Mouse (Mus musculus): ENCODE data around the gene Ank3. TPM values are rescaled to one million over a fixed set of nuclear protein-coding genes. Genes with fewer than 3 reads are reported as not detected.
A peak's percentile ranks its signal among the peaks of the same experiment; 100 is the strongest.

The Ank3 gene
- total RNA-seq, 1 experiment from 2014 or later: 19.4 TPM

DNA sequence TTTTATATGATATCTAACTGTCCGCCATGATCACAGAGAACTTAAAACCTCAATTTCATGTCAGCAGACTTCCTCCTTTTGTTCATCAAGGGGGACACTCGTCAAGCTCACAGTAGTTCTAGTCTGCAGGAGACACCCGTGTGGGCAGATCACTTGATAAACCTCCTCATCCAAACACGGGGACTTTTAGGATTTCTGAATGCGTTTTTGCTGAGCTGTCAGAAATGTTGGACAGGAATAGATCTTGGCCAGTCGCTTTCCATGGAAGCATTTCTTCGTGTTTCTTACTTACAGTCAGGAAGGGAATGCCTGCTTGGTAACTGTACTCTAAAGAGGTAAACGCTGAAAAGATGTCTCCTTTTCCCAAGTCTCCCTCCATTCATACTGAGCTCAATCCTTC, 598.5 kb downstream of the Ank3 start:
- DNase-seq: no peak

DNA sequence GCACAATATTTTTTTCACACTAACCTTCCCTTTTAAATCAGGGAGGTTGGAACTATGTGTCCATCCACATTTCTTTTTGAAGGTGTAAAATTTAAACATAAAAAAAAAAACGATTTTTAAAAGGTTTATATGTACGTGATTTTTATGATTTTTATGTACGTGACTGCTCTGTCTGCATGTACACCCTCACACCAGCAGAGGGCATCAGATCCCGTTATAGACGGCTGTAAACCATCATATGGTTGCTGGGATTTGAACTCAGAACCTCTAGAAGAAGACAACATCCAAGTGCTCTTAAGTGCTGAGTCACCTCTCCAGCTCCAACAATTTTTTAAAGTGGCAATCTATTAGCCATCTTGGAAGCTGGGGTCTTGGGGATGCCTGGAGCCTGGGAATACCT, 605.5 kb downstream of the Ank3 start:
- DNase-seq: no peak

DNA sequence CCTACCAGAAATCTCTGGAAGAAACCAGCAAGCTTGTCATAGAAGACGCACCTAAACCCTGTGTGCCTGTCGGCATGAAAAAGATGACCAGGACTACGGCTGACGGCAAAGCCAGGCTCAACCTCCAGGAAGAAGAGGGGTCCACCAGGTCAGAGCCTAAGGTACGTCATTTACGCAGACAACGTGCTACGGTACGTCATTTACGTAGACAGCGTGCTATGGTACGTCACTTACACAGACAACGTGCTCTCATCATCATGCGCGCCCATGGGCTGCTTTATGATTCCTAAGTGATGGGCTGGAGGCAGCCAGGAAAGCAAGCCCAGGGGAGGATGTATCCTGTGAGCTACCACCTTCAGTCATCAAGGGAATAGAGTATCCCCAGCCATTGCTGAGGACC, 606.3 kb downstream of the Ank3 start:
- no peak for DNase-seq

DNA sequence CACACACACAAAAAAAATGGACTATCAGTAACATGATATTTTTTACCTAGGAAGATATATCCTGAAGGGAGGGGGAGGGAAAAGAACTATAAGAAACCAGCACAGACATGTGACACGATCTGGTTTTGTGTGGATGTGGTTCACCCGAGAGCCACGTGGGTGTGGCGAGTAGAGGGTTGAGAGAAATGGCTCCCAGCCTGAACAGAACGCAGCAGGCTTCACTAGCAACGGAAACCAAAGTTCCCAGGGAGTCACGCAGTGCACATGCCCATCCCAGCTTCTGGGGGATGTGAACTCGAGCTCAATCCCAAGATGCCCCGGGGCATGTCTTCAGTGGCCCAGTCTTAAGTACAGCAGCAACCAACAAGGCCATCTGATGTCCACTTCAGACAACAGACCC, 607.8 kb downstream of the Ank3 start:
- no peak for DNase-seq

DNA sequence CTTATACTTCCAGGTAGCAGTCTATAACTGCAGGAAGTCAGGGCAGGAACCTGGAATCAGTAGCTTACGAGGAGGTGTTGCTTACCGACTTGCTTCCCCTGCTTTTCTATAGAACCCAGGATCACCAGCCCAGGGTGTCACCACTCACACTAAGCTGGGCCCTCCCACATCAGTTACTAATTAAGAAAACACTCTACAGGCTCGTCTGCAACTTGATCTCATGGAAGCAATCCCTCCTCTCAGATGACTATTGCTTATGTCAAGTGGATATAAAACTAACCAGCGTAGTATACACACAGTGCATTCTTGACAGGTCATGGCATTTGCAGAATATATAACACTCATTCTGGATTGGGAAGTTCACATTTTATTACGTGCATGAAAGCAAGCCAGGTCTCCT, 613.2 kb downstream of the Ank3 start:
- no peak for DNase-seq

DNA sequence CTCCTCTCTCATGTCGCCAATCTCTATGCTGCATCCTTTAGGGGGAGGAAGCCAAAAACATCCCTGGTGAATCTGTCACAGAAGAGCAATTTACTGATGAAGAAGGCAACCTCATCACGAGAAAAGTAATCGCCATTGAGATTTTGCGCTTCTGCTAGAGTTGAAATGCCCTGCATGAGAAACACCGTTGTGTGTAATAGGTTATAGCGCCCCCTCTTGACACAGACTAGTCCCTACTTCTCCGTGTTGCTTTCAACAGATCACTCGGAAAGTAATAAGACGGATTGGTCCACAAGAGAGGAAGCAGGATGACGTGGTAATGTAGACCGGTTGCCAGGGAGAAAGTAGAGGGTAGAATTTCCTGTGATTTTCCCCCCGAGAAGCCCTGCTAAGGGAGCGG, 615.4 kb downstream of the Ank3 start:
- DNase-seq: no peak

DNA sequence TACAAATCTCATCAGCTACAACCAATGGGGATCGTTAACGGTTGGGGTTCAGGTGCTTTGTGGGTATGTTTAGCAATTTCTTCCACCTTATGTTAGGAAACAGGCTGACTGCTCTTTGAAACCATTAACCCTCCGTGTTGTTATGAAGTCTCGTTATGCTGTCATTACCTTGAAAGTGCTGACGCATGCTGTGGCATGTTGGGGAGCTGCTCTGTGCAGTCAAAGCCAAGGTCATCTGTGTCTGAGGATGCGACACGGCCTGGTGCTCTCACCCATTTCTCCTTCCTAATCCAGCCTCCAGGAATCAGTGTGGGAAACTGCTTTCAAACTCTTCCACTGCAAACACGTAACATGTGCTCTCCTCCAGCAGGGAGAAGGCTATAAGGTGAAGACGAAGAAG, 616.6 kb downstream of the Ank3 start:
- peak; percentile 44 for DNase-seq

DNA sequence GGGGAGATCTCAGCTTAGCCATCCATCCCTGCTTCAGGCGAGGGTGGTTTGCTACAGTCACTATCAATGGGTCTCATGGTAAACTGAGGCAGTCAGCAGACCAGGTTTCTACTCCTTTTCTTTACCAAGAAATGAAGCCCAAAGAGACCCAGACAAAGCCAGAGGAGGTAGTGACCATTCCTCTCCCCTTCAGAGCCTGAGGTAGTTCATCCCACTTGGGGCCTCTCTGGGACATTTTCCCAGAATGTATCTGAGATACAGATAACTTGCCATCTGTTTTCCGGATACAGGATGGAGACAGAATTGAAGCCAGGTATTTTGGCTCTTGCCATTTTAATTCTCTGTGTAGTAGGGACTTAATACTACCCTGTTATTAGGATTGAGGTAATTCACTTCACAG, 620.1 kb downstream of the Ank3 start:
- no peak for DNase-seq

DNA sequence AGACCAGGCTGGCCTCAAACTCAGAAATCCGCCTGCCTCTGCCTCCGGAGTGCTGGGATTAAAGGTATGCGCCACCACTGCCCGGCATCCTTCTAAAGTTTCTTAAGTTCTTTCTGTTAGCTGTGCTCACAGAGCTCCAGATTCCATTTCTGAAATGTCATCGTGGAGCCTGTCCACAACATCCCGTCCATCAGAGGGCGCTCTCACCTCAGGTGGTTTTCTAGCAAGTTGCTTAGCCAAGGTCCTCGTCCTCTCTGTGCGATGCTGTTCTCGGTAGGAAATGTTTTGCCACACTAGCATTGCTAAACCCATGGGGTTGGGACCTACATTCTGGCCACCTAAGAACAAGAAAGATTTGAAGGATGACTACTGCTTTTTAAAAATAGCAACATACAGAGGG, 623.1 kb downstream of the Ank3 start:
- peak; percentile 85 for DNase-seq

DNA sequence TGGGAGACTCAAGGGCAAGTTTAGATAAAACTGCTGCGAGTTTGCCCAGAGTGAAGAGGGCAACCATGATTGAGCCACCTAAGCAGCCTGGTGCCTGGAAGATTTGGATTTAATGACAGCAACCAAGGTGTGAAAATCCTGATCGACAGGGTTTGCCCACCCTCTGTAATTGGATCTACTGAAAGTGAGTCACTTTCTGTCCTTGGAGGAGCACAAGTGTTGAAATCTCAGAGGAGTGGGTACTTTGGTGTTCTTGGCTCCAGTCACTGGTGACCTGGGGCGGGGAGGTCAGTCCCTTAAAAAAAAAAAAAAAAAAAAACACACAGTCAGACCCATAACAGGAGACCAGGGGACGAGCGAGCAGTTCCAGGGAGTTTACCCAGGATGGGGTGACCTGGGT, 624.0 kb downstream of the Ank3 start:
- DNase-seq: no peak

DNA sequence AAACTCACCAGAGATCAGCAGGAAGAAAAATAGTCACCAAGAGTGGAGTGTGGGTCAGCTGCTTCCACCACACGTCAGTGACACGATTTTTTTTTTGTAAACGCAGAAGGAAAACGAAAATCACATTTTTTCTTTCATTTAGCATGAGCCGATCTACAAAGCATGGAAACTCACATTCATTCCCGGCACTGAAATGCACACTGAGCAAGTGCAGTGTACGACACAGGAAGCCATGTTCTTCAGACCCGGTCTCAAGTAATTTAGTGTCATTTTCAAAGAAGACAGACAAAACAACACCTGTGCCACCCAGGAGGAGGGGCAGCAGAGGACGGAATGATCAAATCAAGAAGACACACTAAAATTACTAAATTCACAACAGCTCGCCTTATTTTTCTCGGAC, 625.3 kb downstream of the Ank3 start:
- no peak for DNase-seq

DNA sequence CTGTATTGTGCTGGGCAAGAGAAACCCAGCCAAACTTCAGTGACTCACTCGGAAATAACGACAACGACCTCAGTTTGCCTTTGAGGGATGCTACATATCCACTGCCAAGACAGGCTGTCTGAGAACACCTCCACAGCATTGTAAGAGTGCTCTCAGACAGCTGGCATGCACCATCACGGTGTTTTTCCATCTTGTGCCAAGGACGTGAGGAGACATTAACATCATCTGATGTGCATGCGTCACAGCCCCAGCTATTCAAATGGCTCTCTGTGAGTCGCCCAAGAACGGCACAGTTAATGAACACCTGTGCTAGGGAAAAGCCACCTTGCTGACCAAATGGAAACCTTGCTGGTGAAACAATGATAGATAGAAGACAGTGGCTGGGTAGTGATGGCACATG, 633.4 kb downstream of the Ank3 start:
- DNase-seq: peak; percentile 47

DNA sequence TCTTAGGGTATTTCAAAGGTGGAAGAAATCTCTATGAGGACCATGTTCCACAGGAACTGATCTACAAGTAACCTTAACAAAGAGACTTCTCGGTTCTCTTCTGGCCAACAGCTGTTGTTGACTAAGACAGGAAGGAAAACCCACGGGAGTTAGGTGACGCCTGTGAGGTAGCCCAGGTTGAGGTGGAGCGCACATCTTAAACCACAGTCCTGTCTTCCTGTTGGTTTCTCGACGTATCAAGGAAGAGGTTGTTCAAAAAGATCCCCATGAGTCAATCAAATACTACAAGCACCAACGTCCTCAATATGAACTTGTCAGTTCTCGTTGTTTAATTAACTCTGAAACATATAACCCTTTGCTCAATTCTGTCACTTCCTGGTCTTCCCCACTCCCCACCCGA, 634.4 kb downstream of the Ank3 start:
- no peak for DNase-seq

DNA sequence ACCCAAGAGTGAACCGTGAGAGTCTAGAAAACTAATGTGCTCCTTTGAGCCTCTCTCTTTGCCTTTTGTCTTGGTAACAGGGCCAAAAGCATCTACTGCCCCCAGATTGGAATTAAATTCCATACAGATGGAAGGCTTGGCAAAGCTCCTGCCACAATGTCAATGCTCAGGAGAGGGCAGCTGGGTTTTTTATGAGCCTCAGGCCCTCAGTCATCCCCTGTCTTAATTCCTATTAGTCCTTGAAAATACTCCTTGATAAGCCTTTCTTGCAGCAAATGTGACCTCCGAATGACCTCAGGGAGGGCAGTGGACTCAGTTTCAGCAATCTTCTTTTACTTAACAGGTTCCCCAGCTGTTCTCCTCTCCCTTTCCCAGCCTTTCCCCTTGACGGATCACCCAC, 635.3 kb downstream of the Ank3 start:
- no peak for DNase-seq

DNA sequence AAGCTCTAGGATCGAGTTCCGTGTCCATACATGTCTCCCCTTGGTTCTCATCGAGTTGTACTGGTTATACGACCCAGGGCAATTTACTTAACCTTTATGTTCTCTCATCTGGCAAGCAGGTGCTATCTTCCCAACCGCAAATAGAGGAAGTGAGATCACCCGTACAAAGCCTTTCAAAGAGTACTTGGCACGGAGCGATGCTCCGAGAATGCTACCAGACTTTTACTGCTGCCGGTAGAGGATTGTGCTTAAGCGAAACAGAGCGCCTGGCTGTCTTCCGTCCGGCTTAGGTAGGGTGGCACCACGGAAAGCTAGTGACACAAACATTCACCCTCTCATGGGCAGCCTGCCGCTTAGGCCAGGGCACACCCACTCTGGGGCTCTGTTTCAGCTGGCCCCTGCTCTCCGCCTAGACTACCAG, 641.3 kb downstream of the Ank3 start:
- DNase-seq: no peak

DNA sequence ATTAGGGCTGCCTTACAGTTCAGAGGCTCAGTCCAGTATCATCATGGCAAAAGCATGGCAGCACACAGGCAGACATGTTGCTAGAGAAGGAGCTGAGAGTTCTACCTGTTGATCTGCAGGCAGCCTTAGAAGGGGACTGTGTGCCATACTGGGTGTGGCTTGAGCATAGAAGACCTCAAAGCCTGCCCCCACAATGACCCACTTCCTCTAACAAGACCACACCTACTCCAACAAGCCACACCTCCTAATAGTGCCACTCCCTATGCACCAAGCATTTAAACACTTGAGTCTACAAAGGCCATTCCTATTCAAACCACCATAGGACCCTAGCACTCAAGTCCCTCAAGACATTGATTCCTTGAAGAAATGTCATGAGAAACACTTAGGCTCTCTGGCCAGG, 643.0 kb downstream of the Ank3 start:
- DNase-seq: no peak

DNA sequence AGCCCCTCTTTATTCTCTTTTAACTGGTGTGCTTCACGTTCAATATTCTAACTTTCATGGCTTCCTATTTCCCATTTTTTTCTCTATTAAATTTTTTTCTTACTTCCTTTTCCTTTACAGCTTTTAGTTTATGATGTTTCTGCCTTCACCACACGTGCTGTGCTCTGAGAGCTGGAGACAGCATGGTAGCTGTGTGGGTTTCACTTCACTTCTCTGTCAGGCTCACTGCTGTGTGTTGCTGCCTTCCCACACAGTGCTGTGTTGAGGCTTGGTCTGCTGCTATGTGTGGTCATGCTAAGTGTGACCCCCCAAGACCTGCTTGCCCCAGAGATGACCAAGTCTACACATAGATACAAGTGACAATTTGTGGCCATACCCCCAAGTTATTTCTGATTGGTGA, 647.1 kb downstream of the Ank3 start:
- DNase-seq: no peak

DNA sequence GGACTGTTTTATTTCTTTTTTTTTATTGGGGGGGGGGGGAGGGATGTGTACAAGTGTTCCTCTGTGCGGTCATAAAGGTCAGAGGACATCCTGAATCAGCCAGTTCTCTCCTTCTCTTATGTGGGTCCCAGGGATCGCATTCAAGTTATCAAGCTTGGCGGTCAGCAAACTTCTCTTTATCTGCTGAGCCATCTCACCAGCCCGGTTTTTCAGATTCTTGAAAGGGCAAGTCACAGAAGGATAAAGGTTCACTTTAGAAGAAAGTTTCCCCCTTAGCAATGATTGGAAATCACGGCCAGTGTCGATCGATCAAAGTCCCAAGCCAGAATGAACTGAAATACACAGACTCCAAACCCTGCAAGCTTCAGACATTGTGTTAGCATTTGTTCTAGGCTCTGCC, 651.2 kb downstream of the Ank3 start:
- DNase-seq: no peak

DNA sequence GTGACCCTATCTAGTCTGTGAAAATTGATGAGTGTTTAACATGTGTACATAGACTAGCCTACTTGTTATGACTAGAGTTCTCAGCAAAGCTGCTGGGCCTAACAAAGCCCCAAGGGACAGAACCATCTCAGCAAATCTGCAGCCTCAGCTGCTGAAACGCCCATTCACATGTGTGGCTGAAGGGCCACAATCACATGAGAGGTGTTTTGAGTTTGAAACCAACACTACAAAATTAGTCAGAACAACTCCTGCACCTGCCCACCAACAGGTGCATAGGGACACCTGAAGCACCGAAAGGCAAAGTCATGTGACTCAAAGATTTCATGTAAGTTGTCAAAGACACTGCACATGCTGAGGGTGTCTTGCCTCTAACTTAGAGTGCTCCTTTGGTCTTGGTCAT, 656.7 kb downstream of the Ank3 start:
- DNase-seq: no peak

DNA sequence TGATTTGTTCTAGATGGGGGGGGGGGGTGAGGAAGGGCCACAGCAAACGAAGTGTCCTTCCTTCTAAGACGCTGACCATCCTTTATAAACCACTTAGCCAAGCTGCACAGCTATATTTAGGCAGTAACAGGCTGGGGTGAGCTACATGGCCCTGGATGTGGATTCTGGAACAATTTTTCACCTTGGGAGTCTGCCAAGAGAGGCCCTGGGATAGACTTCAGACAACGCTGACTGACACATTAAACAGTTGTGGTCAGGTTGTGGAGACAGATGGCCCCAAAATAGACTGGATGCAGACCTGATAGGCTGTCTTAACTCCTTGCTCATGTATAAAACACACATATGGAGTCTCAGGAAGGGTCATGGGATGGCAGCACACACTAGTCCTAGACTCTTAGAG, 658.5 kb downstream of the Ank3 start:
- DNase-seq: peak; percentile 53

DNA sequence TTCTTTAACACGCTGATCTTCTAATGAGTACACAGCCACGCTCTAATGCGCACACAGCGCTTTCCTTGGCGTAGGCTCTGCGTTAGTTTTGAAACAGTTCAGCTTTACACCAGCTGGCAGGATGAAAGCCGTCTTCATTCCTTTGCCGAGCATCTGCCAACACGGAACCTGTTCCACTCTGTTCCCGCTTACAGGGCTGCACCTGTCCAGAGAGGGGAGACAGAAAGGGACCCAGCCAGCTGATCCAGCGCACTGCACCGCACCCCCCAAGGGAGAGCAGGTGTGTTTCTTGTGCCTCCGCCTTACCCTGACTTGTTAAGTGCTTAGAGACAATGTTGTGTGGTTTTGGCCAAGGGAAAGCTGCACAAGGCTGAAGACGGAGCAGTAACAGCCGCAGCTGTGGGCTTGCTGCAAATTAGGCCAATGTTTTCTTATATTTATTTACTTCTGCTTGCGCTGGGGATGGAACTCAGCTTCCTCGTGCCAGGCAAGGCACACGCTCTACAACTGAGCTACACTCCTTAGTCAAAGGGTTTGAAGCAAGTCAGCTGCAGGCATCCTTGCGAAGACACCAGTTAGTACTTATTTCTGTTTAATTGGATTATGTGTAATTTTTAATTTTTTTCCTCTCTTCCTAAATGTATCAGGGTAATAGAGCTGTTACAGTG, 661.6 kb downstream of the Ank3 start:
- no peak for DNase-seq

DNA sequence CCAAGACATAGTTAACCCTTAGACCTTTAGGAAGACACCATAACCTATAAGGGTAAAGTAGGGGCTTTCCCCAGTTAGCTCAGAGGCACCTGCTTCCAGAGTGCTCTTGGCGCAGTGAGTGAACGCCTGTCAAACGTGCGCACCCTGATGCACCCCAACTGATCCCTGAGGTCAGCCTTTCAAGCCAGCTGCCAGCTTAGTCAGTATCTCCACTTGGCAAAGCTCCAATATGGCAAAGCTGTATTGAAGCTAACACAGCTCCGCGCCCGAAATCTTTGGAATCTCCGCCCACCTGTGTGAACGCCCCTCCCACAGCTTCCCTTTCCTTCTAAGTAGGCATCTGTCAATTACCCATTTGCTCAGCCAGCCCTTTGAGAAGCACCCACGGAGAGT, 662.1 kb downstream of the Ank3 start:
- peak; percentile 34 for DNase-seq

DNA sequence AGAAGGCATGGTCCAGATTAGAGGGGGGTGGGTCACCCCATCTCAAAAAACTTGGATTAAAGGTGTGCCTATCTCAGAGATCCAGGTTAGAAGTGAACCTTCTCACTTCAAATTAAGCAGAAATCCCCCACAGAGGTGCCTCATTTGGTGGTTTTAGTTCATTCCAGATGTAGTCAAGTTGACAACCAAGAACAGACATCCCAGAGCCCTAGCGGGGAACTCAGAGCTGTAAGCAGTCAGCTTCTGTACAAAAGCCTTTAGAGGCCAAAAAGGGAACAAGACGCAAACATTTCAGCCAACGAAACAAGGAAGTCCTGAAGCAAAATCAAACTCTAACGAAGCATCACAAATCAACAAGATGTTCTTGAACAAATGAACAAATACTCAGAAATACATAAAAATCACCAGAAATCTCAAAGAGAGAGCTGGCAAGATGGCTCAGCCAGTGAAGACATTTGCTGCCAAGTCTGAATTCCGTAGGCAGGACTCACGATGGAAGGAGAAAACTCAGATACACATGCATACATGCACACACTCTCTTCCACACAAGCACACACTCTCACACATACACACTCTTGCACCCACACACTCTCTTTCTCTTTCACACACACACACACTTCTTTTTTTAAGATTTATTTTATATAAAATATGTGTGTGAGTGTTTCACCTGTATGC, 665.4 kb downstream of the Ank3 start:
- DNase-seq: no peak

DNA sequence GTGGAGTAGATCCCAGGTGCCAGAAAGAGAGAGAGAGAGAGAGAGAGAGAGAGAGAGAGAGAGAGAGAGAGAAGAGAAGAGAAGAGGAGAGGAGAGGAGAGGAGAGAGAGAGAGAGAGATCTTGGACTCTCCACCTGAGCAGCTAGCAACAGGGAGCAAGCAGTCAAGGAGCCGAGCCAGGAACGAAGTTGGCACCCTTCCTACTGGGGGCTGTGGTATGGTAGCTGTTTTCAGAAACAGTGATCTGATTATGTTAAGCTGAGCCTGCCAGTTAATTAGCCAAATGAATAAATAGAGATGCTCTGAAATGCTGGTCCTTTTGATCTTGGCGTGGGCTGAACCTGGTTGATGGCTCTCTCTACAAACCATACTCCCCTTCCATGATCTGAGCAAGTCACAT, 666.6 kb downstream of the Ank3 start:
- DNase-seq: no peak
